Mouse (Mus musculus): ENCODE data around the gene Rabl3. TPM values are rescaled to one million over a fixed set of nuclear protein-coding genes. Genes with fewer than 3 reads are reported as not detected.
A peak's percentile ranks its signal among the peaks of the same experiment; 100 is the strongest.

Gene Rabl3
- polyA plus RNA-seq, 1 experiment from 2014 or later, result 22.8 TPM

- Histone ChIP-seq H3K4me3 (ENCODE audit: low read depth, low read length) (no peak overlapping the region), H3K9ac (ENCODE audit: low read length) (no peak overlapping the region), H3K27me3 (replicated peaks; ENCODE audit: control insufficient read depth, insufficient read depth, low read length) (no peaks in the 10 kb centered on the region), H3K36me3 (ENCODE audit: control insufficient read depth, insufficient read depth, low read length) (peaks cover 5% of the 10 kb centered on the region), H3K4me2 (ENCODE audit: low read length) (no peak overlapping the region), H3K9me3 (replicated peaks; ENCODE audit: control insufficient read depth, low read length) (no peaks in the 10 kb centered on the region), H3K4me1 (ENCODE audit: control insufficient read depth, insufficient read depth, low read length) (peaks cover 4% of the 10 kb centered on the region; the same call in 1 of the 2 replicates), H3K27ac (ENCODE audit: low read depth, low read length) (no peak overlapping the region)
- 79% methylated on average over 5 of the region's 5 CpGs for WGBS
- no peak for ATAC-seq
- DNase-seq (ENCODE audit: low spot score), result no peak
Observed at GRCm38 (mm10) chr16:37562961-37563360, 23.3 kb downstream of the Rabl3 start.

DNA sequence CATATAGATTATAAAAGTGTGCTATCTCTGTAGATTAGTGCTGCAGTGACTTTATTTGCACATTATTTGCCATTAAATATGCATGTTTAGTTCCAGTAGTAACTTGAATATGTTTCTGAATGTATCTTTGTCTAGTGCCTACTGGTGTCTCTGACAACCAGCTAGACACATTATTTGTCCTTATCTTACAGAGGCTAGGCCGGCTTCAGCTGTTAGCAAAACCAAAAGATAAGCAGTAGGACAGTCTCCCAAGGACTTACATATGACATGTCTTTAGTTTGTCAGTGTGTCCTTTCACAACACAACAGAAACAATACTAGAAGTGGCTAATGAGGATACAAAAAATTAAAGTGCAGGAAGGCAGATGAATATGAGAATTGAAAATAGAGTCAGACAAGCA, 25.4 kb downstream of the Rabl3 start:
- 90% methylated on average over 1 of the region's 1 CpGs for WGBS
- Histone ChIP-seq H3K27me3 (replicated peaks; ENCODE audit: control insufficient read depth, insufficient read depth, low read length) (no peaks in the 10 kb centered on the region), H3K4me2 (ENCODE audit: low read length) (no peak overlapping the region), H3K4me1 (ENCODE audit: control insufficient read depth, insufficient read depth, low read length) (peaks cover 4% of the 10 kb centered on the region; the same call in 1 of the 2 replicates), H3K9me3 (replicated peaks; ENCODE audit: control insufficient read depth, low read length) (no peaks in the 10 kb centered on the region), H3K36me3 (ENCODE audit: control insufficient read depth, insufficient read depth, low read length) (no peaks in the 10 kb centered on the region), H3K9ac (ENCODE audit: low read length) (no peak overlapping the region), H3K4me3 (ENCODE audit: low read depth, low read length) (no peak overlapping the region), H3K27ac (ENCODE audit: low read depth, low read length) (no peak overlapping the region)
- ATAC-seq, result no peak
- no peak for DNase-seq (ENCODE audit: low spot score)

GRCm38 (mm10) chr16:37566107-37566506, 26.4 kb downstream of the Rabl3 start:
- H3K36me3 ChIP-seq (ENCODE audit: control insufficient read depth, insufficient read depth, low read length), result no peaks in the 10 kb centered on the region
- H3K9ac ChIP-seq (ENCODE audit: low read length), result no peak overlapping the region
- no peak for DNase-seq (ENCODE audit: low spot score)
- no peak overlapping the region for H3K4me3 ChIP-seq (ENCODE audit: low read depth, low read length)
- no peaks in the 10 kb centered on the region for H3K27me3 ChIP-seq (replicated peaks; ENCODE audit: control insufficient read depth, insufficient read depth, low read length)
- no peak overlapping the region for H3K27ac ChIP-seq (ENCODE audit: low read depth, low read length)
- no peak overlapping the region for H3K4me2 ChIP-seq (ENCODE audit: low read length)
- H3K4me1 ChIP-seq (ENCODE audit: control insufficient read depth, insufficient read depth, low read length), result peaks cover 4% of the 10 kb centered on the region; the same call in 1 of the 2 replicates
- 73% methylated on average over 6 of the region's 6 CpGs for WGBS
- 0 out of 2 replicates have a peak, but pooled peaks have one; percentile 12 for ATAC-seq
- no peaks in the 10 kb centered on the region for H3K9me3 ChIP-seq (replicated peaks; ENCODE audit: control insufficient read depth, low read length)

GRCm38 (mm10) chr16:37567113-37568050, 27.7 kb downstream of the Rabl3 start:
- WGBS, result 74% methylated on average over 12 of the region's 12 CpGs
- no peaks in the 10 kb centered on the region for H3K9me3 ChIP-seq (replicated peaks; ENCODE audit: control insufficient read depth, low read length)
- no peak overlapping the region for H3K4me3 ChIP-seq (ENCODE audit: low read depth, low read length)
- peaks cover 3% of the 10 kb centered on the region; the same call in 1 of the 2 replicates for H3K36me3 ChIP-seq (ENCODE audit: control insufficient read depth, insufficient read depth, low read length)
- DNase-seq (ENCODE audit: low spot score) (no peak), ATAC-seq (peak; percentile 50; the same call in 1 of the 2 replicates)
- no peak overlapping the region for H3K27ac ChIP-seq (ENCODE audit: low read depth, low read length)
- H3K9ac ChIP-seq (ENCODE audit: low read length), result no peak overlapping the region
- no peak overlapping the region for H3K4me2 ChIP-seq (ENCODE audit: low read length)
- peaks cover 4% of the 10 kb centered on the region; the same call in 1 of the 2 replicates for H3K4me1 ChIP-seq (ENCODE audit: control insufficient read depth, insufficient read depth, low read length)
- H3K27me3 ChIP-seq (replicated peaks; ENCODE audit: control insufficient read depth, insufficient read depth, low read length), result no peaks in the 10 kb centered on the region

- no peaks in the 10 kb centered on the region for H3K9me3 ChIP-seq (replicated peaks; ENCODE audit: control insufficient read depth, low read length)
- DNase-seq (ENCODE audit: low spot score) (no peak), ATAC-seq (no peak)
- H3K4me2 ChIP-seq (ENCODE audit: low read length), result no peak overlapping the region
- no peak overlapping the region for H3K4me3 ChIP-seq (ENCODE audit: low read depth, low read length)
- H3K4me1 ChIP-seq (ENCODE audit: control insufficient read depth, insufficient read depth, low read length), result peaks cover 2% of the 10 kb centered on the region; the same call in 1 of the 2 replicates
- H3K27me3 ChIP-seq (replicated peaks; ENCODE audit: control insufficient read depth, insufficient read depth, low read length), result no peaks in the 10 kb centered on the region
- H3K36me3 ChIP-seq (ENCODE audit: control insufficient read depth, insufficient read depth, low read length), result peaks cover 8% of the 10 kb centered on the region; the same call in 1 of the 2 replicates
- 63% methylated on average over 3 of the region's 3 CpGs for WGBS
- no peak overlapping the region for H3K9ac ChIP-seq (ENCODE audit: low read length)
- 0 out of 2 replicates have a peak overlapping the region, but pooled peaks have one; percentile 4 for H3K27ac ChIP-seq (ENCODE audit: low read depth, low read length)
Observed at GRCm38 (mm10) chr16:37571554-37571953, 31.9 kb downstream of the Rabl3 start.

- no peak overlapping the region for H3K4me3 ChIP-seq (ENCODE audit: low read depth, low read length)
- H3K36me3 ChIP-seq (ENCODE audit: control insufficient read depth, insufficient read depth, low read length), result peaks cover 8% of the 10 kb centered on the region; the same call in 1 of the 2 replicates
- no peak overlapping the region for H3K4me2 ChIP-seq (ENCODE audit: low read length)
- H3K9ac ChIP-seq (ENCODE audit: low read length), result no peak overlapping the region
- DNase-seq (ENCODE audit: low spot score) (no peak), ATAC-seq (no peak)
- no peaks in the 10 kb centered on the region for H3K9me3 ChIP-seq (replicated peaks; ENCODE audit: control insufficient read depth, low read length)
- H3K4me1 ChIP-seq (ENCODE audit: control insufficient read depth, insufficient read depth, low read length), result no peaks in the 10 kb centered on the region
- WGBS, result 89% methylated on average over 12 of the region's 12 CpGs
- H3K27ac ChIP-seq (ENCODE audit: low read depth, low read length), result no peak overlapping the region
- no peaks in the 10 kb centered on the region for H3K27me3 ChIP-seq (replicated peaks; ENCODE audit: control insufficient read depth, insufficient read depth, low read length)
Observed at GRCm38 (mm10) chr16:37572117-37572754, 32.6 kb downstream of the Rabl3 start.

DNA sequence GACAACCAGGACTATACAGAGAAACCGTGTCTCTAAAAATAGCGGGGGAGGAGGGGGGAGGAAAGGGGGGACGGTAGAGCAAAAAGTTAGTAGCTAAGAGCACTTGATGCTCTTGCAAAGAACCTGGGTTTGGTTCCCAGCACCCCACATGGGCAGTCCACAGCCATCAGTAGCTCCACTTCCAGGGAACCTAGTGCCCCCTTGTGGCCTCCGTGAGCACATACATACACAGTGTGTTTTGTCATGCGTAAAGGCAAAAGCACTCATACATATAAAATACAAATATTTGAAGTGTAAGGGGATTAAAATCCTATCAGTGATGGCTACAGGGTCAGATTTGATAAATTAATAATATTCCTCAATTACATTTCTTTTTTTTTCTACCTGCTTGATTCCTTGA, 33.4 kb downstream of the Rabl3 start:
- no peaks in the 10 kb centered on the region for H3K9me3 ChIP-seq (replicated peaks; ENCODE audit: control insufficient read depth, low read length)
- H3K27me3 ChIP-seq (replicated peaks; ENCODE audit: control insufficient read depth, insufficient read depth, low read length), result no peaks in the 10 kb centered on the region
- no peak overlapping the region for H3K9ac ChIP-seq (ENCODE audit: low read length)
- no peak overlapping the region for H3K27ac ChIP-seq (ENCODE audit: low read depth, low read length)
- ATAC-seq, result no peak
- H3K36me3 ChIP-seq (ENCODE audit: control insufficient read depth, insufficient read depth, low read length), result peaks cover 8% of the 10 kb centered on the region; the same call in 1 of the 2 replicates
- 95% methylated on average over 5 of the region's 5 CpGs for WGBS
- no peak overlapping the region for H3K4me2 ChIP-seq (ENCODE audit: low read length)
- no peak for DNase-seq (ENCODE audit: low spot score)
- no peaks in the 10 kb centered on the region for H3K4me1 ChIP-seq (ENCODE audit: control insufficient read depth, insufficient read depth, low read length)
- no peak overlapping the region for H3K4me3 ChIP-seq (ENCODE audit: low read depth, low read length)

GRCm38 (mm10) chr16:37575325-37575724, 35.6 kb downstream of the Rabl3 start:
- Histone ChIP-seq H3K27ac (ENCODE audit: low read depth, low read length) (no peak overlapping the region), H3K9ac (ENCODE audit: low read length) (no peak overlapping the region), H3K4me3 (ENCODE audit: low read depth, low read length) (no peak overlapping the region), H3K9me3 (replicated peaks; ENCODE audit: control insufficient read depth, low read length) (no peaks in the 10 kb centered on the region), H3K4me2 (ENCODE audit: low read length) (no peak overlapping the region), H3K27me3 (replicated peaks; ENCODE audit: control insufficient read depth, insufficient read depth, low read length) (no peaks in the 10 kb centered on the region), H3K4me1 (ENCODE audit: control insufficient read depth, insufficient read depth, low read length) (no peaks in the 10 kb centered on the region), H3K36me3 (ENCODE audit: control insufficient read depth, insufficient read depth, low read length) (peaks cover 8% of the 10 kb centered on the region; the same call in 1 of the 2 replicates)
- ATAC-seq (no peak), DNase-seq (ENCODE audit: low spot score) (no peak)
- 79% methylated on average over 3 of the region's 3 CpGs for WGBS

All from forebrain, embryonic 14.5 days (tissue).